Mouse (Mus musculus) testis, adult 2 months (tissue): ENCODE measurements at regions not wholly inside any gene's neighbourhood (a gene's known extent, or its start where the extent isn't known, plus 50 kb on each side); places are given as distances from the start of the nearest gene placed in this dataset.

Experiments
- CTCF ChIP-seq: fragments of 200-500 bp; IDR thresholded peaks from 2 replicates; pipeline ENCODE4 v1.5.1; 2012; ENCODE audit warnings: low read depth, mild to moderate bottlenecking, inconsistent platforms, low read length, moderate library complexity; ENCODE audit not compliant: control insufficient read depth, insufficient read depth, insufficient replicate concordance
- POLR2A ChIP-seq: fragments of 200-500 bp; IDR thresholded peaks from 2 replicates; pipeline ENCODE4 v1.6.1; 2012; ENCODE audit warnings: low read depth, mild to moderate bottlenecking, inconsistent platforms, low read length, moderate library complexity; ENCODE audit not compliant: control insufficient read depth

GRCm38 (mm10) chr6:53147478-53147877 lies 79.0 kb upstream of the Jazf1 start:
- TF ChIP-seq CTCF (no peak), POLR2A (no peak)
